Mouse (Mus musculus): Measurements from ENCODE around the gene Clba1. TPM values are rescaled to one million over a fixed set of nuclear protein-coding genes. Genes with fewer than 3 reads are reported as not detected.

Gene Clba1
- polyA plus RNA-seq, 1 experiment from 2014 or later, result 6.4 TPM

DNA sequence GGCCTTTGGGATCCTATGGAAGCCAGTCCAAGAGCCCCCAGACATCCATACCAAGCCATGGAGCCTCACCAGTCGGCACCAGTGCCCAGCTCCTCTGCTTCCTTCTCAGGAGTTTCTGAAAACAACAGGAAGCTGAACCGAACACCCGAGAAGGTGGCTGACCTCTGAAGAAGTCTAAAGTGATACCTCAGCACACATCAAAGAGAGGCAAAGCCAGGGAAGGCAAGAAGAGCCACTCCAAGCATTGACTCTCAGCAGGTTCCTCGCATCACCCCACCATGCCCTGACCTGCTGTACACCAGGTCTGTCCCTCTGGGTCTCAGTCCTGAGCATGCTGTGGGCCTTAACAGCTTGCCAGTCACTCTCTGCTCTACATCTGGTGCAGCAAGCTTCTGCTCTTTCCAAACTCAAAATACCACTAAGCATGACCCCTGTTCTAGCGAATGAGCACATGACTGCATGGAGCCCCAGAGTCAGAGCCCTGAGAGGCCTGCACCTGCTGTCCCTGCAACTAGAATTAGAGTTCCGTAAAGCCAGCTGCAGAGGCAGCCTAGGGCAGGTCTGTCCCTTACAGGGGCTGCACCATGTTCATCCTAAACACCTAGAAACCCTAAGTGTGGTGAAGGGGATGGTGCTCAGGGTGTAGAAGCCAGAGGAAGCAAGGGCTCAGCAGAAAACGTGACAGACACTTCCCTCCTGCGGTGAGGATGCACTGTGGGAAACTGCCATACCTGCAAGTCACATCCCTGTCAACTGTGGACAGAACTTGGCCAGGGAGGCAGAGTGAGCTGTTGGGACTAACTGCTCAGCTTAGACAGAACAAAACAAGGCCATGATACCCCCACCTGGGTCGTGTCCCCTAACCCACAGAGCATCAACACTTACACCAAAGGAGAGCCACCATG, 48.5 kb downstream of the Clba1 start:
- WGBS, result 63% methylated on average over 9 of the region's 9 CpGs
- Histone ChIP-seq H3K36me3 (no peaks in the 10 kb centered on the region), H3K4me3 (no peak overlapping the region), H3K27me3 (no peaks in the 10 kb centered on the region), H3K9ac (no peak overlapping the region), H3K27ac (no peak overlapping the region), H3K4me1 (no peaks in the 10 kb centered on the region), H3K9me3 (no peaks in the 10 kb centered on the region), H3K4me2 (no peak overlapping the region)
- ATAC-seq (ENCODE audit: insufficient number of reproducible peaks, low FRiP score, low TSS enrichment, low read depth), result no peak

DNA sequence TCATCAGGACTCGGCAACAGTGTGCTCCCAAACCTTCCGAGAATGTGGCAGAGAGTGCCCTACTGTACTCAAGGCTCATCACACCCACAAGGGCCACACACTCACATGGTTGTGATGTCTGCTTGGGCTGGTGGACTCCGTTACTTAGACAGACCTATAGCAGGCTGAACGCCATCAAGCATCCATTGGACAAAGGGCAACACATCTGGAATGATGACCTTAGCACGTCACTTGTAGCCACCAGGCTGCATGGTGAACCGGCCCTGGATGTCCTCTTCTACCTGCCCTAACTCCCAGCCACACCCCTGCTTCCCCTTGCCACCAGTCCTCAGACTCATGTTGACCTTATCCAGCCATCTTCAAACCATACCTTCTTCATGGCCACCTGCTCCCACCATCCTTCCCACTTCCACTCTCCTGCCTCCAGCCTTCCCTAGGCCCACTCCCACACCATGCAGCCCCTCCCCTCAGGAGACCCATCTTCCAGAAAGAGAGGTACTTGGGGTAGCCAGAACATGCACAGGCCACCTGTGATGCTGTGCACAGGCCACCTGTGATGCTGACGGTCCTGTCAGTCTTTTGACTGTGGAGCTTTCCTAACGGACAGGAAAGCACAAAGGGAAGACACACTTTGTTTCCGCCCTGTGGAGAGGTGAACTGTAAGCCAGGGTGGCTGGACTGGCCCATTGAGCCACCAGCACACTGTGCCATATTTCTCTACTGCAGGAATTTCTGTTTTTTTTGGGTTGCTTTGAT, 50.0 kb downstream of the Clba1 start:
- Histone ChIP-seq H3K9ac (no peak overlapping the region), H3K27me3 (no peaks in the 10 kb centered on the region), H3K36me3 (no peaks in the 10 kb centered on the region), H3K27ac (no peak overlapping the region), H3K4me1 (no peaks in the 10 kb centered on the region), H3K4me2 (no peak overlapping the region), H3K9me3 (no peaks in the 10 kb centered on the region), H3K4me3 (no peak overlapping the region)
- ATAC-seq (ENCODE audit: insufficient number of reproducible peaks, low FRiP score, low TSS enrichment, low read depth), result no peak
- 89% methylated on average over 9 of the region's 9 CpGs for WGBS

DNA sequence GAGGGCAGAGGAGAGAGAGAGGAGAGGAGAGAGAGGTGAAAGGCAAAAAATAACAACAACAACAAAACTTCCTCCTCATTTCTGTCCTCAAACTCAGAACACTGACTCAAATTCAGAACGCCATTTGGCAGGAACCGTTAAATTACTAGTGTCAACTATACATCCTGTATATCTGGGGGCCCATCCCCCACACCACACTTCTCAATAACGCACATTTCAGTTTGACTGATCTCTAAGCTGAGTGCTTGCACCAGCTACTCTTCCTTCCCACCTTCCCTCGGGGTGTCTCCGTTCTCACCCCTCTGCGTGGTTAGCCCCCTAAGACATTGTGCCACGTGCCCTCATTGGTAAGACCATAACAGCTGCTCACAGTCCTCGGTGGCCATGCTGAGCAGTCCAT, 51.2 kb downstream of the Clba1 start:
- 54% methylated on average over 8 of the region's 8 CpGs for WGBS
- Histone ChIP-seq H3K27ac (no peak overlapping the region), H3K4me3 (no peak overlapping the region), H3K36me3 (no peaks in the 10 kb centered on the region), H3K9me3 (no peaks in the 10 kb centered on the region), H3K27me3 (no peaks in the 10 kb centered on the region), H3K9ac (no peak overlapping the region), H3K4me1 (no peaks in the 10 kb centered on the region), H3K4me2 (no peak overlapping the region)
- no peak for ATAC-seq (ENCODE audit: insufficient number of reproducible peaks, low FRiP score, low TSS enrichment, low read depth)

DNA sequence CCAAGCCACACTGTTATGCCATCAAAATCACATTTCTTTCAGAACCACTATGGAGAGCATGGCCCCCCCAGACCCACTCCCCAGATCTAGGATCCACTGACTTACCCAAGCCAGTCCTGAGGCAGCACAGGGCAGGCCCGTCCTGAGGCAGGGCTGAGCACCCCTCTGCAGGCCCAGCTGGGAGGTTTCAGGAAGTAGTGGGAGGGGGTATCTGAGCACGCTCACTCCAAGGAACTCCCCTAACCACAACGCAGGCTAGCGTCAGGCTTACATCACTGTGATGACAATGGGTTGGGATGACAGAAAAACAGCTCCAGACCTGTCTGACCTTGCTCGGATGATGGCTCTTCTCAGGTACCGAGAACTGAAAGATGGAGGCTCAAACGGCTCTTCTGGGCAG, 52.0 kb downstream of the Clba1 start:
- Histone ChIP-seq H3K36me3 (no peaks in the 10 kb centered on the region), H3K4me3 (no peak overlapping the region), H3K9me3 (no peaks in the 10 kb centered on the region), H3K9ac (no peak overlapping the region), H3K4me2 (no peak overlapping the region), H3K4me1 (no peaks in the 10 kb centered on the region), H3K27me3 (no peaks in the 10 kb centered on the region), H3K27ac (no peak overlapping the region)
- no peak for ATAC-seq (ENCODE audit: insufficient number of reproducible peaks, low FRiP score, low TSS enrichment, low read depth)
- WGBS, result 69% methylated on average over 7 of the region's 7 CpGs

DNA sequence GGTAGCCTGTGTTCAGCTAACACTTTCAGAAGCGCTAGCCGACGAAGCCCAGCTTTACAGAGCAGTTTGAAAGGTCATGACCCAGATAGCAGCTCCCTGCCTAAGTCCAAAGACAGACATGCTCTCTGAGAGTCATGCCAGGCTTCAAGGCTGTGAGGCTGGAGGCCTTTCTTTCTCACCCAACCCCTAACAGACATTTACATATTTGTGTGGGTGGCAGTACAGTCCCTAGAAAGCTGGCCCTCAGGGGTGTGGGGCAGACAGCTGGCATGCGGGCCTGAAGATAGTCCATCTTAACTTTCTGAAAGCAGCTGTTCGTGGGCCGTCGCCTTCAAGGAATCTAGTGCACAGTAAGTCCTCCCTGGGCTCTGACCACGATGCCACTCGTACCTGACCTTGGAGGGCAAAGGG, 53.2 kb downstream of the Clba1 start:
- Histone ChIP-seq H3K4me1 (no peaks in the 10 kb centered on the region), H3K36me3 (no peaks in the 10 kb centered on the region), H3K27ac (no peak overlapping the region), H3K9me3 (no peaks in the 10 kb centered on the region), H3K4me3 (no peak overlapping the region), H3K4me2 (no peak overlapping the region), H3K27me3 (no peaks in the 10 kb centered on the region), H3K9ac (no peak overlapping the region)
- WGBS, result 57% methylated on average over 9 of the region's 9 CpGs
- ATAC-seq (ENCODE audit: insufficient number of reproducible peaks, low FRiP score, low TSS enrichment, low read depth), result no peak

DNA sequence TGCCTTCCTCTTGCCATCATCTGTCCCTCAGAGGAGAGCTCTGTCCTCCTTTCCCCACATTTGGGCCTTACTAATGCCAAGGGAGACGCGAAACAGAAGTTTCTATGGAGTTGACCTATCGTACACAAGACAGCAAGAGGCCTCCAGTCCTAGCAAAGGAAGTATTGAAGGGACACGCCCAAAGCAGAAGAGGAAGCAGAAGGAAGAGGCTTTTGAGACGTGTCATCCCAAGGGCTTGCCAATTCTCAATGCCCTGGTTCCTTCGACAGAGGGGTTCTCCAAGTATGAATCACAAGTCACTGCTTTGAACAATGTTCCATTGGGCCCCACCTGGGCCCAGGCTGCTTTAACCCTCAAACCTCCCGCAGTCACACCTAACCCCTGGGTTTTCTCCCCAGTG, 56.1 kb downstream of the Clba1 start:
- H3K27me3 ChIP-seq, result no peaks in the 10 kb centered on the region
- no peaks in the 10 kb centered on the region for H3K9me3 ChIP-seq
- no peak overlapping the region for H3K4me2 ChIP-seq
- H3K4me3 ChIP-seq, result no peak overlapping the region
- peaks cover 6% of the 10 kb centered on the region for H3K4me1 ChIP-seq
- 78% methylated on average over 7 of the region's 7 CpGs for WGBS
- no peaks in the 10 kb centered on the region for H3K36me3 ChIP-seq
- ATAC-seq (ENCODE audit: insufficient number of reproducible peaks, low FRiP score, low TSS enrichment, low read depth), result no peak
- H3K9ac ChIP-seq, result no peak overlapping the region
- H3K27ac ChIP-seq, result no peak overlapping the region

Other genes with a start within 250 kb of the Clba1 start
- gene Inf2, start 220.2 kb upstream of the Clba1 start, polyA plus RNA-seq (2015; fragmentation: Nextera tagmentation; extraction: Ambion mirVana), result 7.4 and 7.6 TPM in 2 replicates
- gene Adssl1, start 188.9 kb upstream of the Clba1 start, polyA plus RNA-seq (2015; fragmentation: Nextera tagmentation; extraction: Ambion mirVana), result 11.6 and 27.2 TPM in 2 replicates
- gene Siva1, start 164.3 kb upstream of the Clba1 start, polyA plus RNA-seq (2015; fragmentation: Nextera tagmentation; extraction: Ambion mirVana), result 195 and 218 TPM in 2 replicates
- 75.1 and 86.0 TPM in 2 replicates for gene Akt1, start 134.1 kb upstream of the Clba1 start, polyA plus RNA-seq (2015; fragmentation: Nextera tagmentation; extraction: Ambion mirVana)
- 3.4 and 3.7 TPM in 2 replicates for gene Zbtb42, start 130.1 kb upstream of the Clba1 start, polyA plus RNA-seq (2015; fragmentation: Nextera tagmentation; extraction: Ambion mirVana)
- gene Cep170b, start 88.5 kb upstream of the Clba1 start, polyA plus RNA-seq (2015; fragmentation: Nextera tagmentation; extraction: Ambion mirVana), result 24.0 and 26.7 TPM in 2 replicates
- 13.1 and 14.5 TPM in 2 replicates for gene Pld4, start 48.3 kb upstream of the Clba1 start, polyA plus RNA-seq (2015; fragmentation: Nextera tagmentation; extraction: Ambion mirVana)
- gene Ahnak2, start 6.3 kb upstream of the Clba1 start, polyA plus RNA-seq (2015; fragmentation: Nextera tagmentation; extraction: Ambion mirVana), result 9.4 and 9.8 TPM in 2 replicates
- gene Cdca4, start 20.5 kb downstream of the Clba1 start, polyA plus RNA-seq (2015; fragmentation: Nextera tagmentation; extraction: Ambion mirVana), result 105 TPM in 2 replicates
- gene Gpr132, start 59.3 kb downstream of the Clba1 start, polyA plus RNA-seq (2015; fragmentation: Nextera tagmentation; extraction: Ambion mirVana), result 0.20 and 0.41 TPM in 2 replicates
- 10.3 and 11.6 TPM in 2 replicates for gene Jag2, start 120.8 kb downstream of the Clba1 start, polyA plus RNA-seq (2015; fragmentation: Nextera tagmentation; extraction: Ambion mirVana)
- 70.5 and 71.2 TPM in 2 replicates for gene Nudt14, start 133.2 kb downstream of the Clba1 start, polyA plus RNA-seq (2015; fragmentation: Nextera tagmentation; extraction: Ambion mirVana)
- 25.4 and 26.3 TPM in 2 replicates for gene Btbd6, start 167.5 kb downstream of the Clba1 start, polyA plus RNA-seq (2015; fragmentation: Nextera tagmentation; extraction: Ambion mirVana)
- 57.1 and 61.7 TPM in 2 replicates for gene Brf1, start 191.8 kb downstream of the Clba1 start, polyA plus RNA-seq (2015; fragmentation: Nextera tagmentation; extraction: Ambion mirVana)
- gene Pacs2, start 205.6 kb downstream of the Clba1 start, polyA plus RNA-seq (2015; fragmentation: Nextera tagmentation; extraction: Ambion mirVana), result 12.9 and 13.8 TPM in 2 replicates